Mouse (Mus musculus): ENCODE measurements around the gene Rdh9. TPM values are rescaled to one million over a fixed set of nuclear protein-coding genes. Genes with fewer than 3 reads are reported as not detected.

The Rdh9 gene
- not detected in 2 replicates for polyA plus RNA-seq (2012)

DNA sequence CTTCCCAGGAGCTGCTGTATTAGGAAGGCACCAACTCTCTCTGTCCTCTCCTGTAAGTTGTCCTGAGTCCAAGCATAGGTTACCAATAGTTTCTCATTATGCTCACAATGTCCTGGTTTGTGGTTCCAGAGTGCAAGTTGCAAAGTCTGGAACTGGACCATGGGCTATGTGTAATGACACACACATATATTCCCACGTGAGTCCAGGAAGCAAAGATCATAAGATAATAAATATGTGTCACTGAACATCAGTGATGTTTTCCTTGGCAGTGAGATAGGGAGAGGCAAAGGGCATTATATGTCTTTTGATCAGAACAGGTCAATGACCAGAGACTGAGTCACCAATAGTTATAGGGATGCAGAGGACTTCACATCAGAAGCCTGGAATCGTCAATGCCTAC, at the start of gene Rdh9:
Gene Rdh9 (plus strand): TSS at position 376 of the 400 bp plus-strand sequence.

DNA sequence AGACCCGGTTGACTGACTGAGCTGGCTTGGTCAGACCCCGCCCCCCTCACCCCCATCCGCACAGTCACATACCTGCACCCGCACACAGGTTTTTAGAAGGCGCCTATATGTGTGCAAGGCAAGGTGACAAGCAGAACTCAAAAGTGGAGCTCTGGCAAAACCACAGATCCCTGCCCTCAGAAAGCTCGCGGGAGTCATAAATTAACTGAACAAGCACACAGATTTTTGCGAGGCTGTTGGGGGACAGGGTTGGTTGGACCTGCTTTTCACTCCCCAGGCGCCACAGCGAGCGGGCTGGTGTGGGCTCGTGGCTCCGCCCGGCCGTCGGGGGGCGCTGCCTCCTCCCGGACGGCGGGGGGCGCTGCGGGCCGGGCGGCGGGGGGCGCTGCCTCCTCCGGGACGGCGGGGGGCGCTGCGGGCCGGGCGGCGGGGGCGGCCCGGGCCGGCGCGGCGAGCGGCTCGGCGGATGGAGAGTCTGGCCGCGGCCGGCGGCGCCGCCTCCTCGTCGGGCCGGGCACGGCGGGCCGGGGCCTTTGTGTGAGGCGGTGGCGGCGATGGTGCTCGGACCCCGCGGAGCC, 37.0 kb upstream of the Rdh9 start, which contains the start of gene Zbtb39:
Gene Zbtb39 (plus strand): TSS at position 456 of the 578 bp plus-strand sequence.

DNA sequence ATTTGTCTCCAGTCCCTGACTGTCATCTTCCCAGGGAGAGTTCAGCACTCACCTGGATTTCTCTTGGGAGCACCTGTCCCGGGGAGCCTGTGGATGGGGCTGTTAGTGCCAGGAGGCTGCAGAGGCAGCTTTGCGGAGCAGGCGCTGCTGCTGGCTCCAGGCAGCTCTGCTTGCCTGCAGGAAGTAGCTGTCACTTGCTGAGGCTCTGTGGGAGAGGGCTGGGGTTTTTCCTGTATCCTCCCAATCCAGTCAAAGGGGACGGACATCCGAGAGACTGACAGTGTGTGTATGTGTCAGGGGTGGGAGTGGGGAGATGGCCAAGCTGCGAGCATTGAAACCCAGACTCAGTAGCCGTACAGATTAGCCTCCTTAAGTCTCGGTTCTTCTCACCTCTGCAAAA, 24.6 kb upstream of the Rdh9 start, which contains the start of gene Gpr182:
Gene Gpr182 (minus strand): TSS at position 185 of the 400 bp plus-strand sequence.

DNA sequence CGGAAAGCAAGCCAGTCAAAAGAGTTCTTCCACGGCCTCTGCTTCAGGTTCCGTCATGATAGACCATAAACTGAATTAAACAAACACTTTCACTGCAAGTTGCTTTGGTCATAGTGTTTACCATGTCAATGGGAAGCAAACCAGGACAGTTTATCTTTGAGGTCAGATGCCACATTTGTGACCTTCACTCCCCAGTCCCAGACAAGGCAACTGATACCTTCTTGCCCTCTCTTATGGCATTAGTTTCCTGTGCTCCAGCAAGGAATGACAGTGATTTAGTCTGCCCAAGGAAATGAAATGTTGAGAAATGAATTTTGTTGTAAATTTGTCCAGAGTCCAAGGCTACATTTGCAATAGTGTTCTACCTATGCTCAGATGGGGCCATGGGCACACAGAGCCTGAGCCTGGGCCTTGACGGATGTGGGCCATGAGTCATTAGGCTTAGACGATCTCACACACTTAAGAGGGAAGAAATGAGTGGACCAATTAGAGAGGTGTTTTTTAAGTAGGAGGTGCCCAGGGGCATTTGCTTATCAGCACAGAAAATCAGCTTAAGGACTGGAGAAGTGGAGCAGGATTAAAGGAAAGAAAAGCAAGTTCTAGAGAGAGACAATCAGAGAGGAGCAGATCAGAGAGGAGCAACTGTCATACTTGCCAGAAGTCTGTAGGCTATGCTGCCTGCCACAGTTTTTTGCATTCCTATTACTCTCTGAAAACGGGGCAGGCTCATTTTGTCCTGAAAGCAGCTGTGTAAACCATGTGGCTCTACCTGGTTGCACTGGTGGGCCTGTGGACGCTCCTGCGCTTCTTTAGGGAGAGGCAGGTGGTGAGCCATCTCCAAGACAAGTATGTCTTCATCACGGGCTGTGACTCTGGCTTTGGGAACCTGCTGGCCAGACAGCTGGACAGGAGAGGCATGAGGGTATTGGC, 16.7 kb upstream of the Rdh9 start, which contains the start of the genes Rdh1 and Rdh16f1:
Gene Rdh1 (plus strand): TSS at position 541 of the 930 bp plus-strand sequence.
Gene Rdh16f1 (plus strand): TSS at position 607 of the 930 bp plus-strand sequence.

DNA sequence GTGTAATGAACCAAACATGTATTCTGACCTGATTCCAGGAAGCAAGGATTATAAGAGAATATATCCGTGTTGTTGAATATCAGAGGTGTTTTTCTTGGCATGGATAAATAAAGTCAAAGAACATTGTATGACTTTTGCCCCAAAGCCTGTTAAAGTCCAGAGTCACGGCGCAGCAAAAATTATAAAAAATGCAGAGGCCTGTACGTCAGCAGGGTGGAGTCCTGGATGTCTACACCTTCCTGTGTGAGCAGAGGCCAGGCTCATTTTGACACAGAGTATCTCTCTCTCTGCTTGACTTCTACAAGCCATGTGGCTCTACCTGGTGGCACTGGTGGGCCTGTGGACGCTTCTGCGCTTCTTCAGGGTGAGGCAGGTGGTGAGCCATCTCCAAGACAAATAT, 24.7 kb downstream of the Rdh9 start, which contains the start of gene Rdh16:
Gene Rdh16 (plus strand): TSS at position 262 of the 400 bp plus-strand sequence.

Other genes with a start within 250 kb of the Rdh9 start
- gene Nxph4, start 241.8 kb upstream of the Rdh9 start, polyA plus RNA-seq (2012), result 0.10 and 0.17 TPM in 2 replicates
- gene Lrp1, start 155.2 kb upstream of the Rdh9 start, polyA plus RNA-seq (2012), result 19.8 and 39.8 TPM in 2 replicates
- 48.1 and 50.8 TPM in 2 replicates for gene Stat6, start 133.4 kb upstream of the Rdh9 start, polyA plus RNA-seq (2012)
- 1.4 and 2.7 TPM in 2 replicates for gene Nemp1, start 109.5 kb upstream of the Rdh9 start, polyA plus RNA-seq (2012)
- 29.9 and 35.3 TPM in 2 replicates for gene Nab2, start 107.8 kb upstream of the Rdh9 start, polyA plus RNA-seq (2012)
- 0.04 TPM in 1 of 2 replicates, not detected in the other for gene Myo1a, start 71.2 kb upstream of the Rdh9 start, polyA plus RNA-seq (2012)
- gene Tac2, start 51.9 kb upstream of the Rdh9 start, polyA plus RNA-seq (2012), result 0.56 and 0.88 TPM in 2 replicates
- gene Zbtb39, start 36.8 kb upstream of the Rdh9 start, polyA plus RNA-seq (2012), result 3.3 and 4.3 TPM in 2 replicates
- gene Gpr182, start 24.7 kb upstream of the Rdh9 start, polyA plus RNA-seq (2012), result 0.01 TPM in 1 of 2 replicates, not detected in the other
- gene Rdh1, start 16.7 kb upstream of the Rdh9 start, polyA plus RNA-seq (2012), result 0.02 TPM in 1 of 2 replicates, not detected in the other
- gene Rdh16f1, start 16.6 kb upstream of the Rdh9 start, polyA plus RNA-seq (2012), result not detected in 2 replicates
- 0.03 TPM in 1 of 2 replicates, not detected in the other for gene Rdh16, start 24.8 kb downstream of the Rdh9 start, polyA plus RNA-seq (2012)
- gene Rdh19, start 73.5 kb downstream of the Rdh9 start, polyA plus RNA-seq (2012), result not detected in 2 replicates
- not detected in 2 replicates for gene Rdh16f2, start 90.1 kb downstream of the Rdh9 start, polyA plus RNA-seq (2012)
- not detected in 2 replicates for gene Rdh7, start 112.4 kb downstream of the Rdh9 start, polyA plus RNA-seq (2012)
- not detected in 2 replicates for gene Sdr9c7, start 122.1 kb downstream of the Rdh9 start, polyA plus RNA-seq (2012)
- not detected in 2 replicates for gene Hsd17b6, start 231.2 kb downstream of the Rdh9 start, polyA plus RNA-seq (2012)
- gene Prim1, start 238.8 kb downstream of the Rdh9 start, polyA plus RNA-seq (2012), result 4.3 and 6.6 TPM in 2 replicates

Measured in megakaryocyte-erythroid progenitor cell, adult 5 weeks (primary cell).